Mouse (Mus musculus): ENCODE data around the gene Fancc.

Fancc gene

DNA sequence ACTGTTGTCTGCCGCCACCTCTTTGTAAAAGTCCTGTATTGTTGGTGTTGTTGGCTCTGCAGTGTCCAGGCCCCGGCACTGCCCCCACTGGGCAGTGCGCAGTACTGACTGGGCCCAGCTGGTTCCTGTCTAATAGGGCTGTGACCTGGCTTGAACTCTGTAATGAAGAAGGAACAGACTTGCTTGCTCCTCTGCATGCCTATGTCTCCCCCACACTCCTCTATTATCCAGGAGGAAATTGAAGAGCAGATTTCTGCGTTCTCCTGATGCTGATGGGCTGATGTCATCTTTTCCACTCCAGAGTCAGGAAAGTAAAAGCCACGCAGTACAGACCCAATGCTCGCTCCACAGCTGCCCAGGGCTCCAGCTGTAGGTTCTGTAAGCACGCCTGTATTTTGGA lies 240.3 kb downstream of the Fancc start:
- no peak for DNase-seq

DNA sequence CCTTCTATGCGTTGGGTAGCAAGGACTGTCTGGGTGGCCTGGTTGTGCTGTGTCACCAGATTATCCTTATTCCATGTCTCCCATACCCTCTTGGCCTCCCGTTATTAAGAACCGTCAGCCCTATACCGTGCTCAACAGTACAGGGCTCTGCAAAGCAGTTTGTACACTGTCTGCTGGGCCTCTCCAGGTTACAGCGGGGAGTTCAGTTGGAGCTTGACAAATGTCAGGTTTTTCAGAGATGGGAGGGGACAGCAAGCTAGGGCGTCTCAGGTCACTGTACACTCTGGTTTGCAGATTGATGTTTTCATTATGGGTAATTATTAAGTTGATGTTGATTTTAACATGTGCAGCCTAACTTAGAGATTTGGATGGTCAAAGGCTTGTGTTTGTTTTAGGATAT lies 240.9 kb downstream of the Fancc start:
- no peak for DNase-seq

DNA sequence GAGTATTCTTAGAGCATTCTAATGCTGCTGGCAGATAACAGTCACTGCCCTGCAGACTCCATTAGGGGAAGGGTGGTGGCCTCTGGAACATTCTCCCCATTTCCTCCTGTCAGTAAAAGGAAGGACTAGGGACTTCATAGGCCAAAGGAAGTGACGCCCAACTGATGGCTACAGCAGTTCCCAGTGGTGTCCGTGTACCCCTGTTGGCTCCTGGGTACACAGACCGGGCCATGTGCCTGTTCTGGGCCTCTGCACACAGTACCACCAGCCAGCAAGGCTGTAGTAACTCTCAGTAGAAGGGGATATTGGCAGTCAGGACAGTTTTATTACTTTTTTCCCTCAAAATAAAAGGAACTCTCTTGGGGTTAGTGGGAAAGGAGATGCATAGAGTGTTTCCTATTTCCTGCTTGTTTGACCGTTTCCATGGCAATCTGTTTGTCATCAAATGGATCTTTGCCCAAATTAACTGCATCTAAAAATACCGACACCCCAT lies 241.5 kb downstream of the Fancc start:
- peak; percentile 8 for DNase-seq

DNA sequence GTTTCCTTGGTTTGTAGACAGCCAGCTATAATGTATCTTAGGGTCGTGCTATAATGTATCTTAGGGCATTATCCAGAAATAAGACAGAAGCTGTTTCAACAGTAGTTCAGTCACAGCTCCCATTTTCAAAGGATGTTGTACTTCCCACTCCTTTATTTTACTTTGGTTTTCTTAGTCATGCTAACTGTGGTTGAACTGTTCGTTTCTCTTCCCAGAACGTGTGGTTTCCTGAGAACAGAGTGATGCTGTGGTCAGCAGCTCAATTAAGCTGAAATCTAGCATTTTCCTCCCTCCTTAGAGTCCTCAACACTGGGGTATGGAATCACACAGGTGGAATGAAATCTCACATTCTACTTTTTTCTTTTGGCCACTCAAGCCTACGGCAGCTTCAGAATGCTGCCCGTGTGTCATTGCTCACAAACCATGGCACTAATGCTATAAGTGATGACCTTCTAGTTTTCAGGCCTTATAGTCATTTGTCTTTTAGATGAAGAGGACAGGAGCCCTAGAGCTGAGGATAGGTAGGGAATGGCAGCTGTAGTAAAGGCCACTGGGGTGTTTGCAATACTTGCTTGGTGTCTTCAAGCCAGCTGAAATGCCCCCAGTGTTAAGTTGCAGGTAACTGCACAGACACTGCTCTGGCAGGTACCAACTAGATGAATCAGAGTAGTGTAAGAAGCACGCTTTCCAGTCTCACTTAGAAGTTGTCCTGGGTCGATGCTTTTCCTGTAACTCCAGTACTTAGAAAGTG lies 243.0 kb downstream of the Fancc start:
- no peak for DNase-seq

DNA sequence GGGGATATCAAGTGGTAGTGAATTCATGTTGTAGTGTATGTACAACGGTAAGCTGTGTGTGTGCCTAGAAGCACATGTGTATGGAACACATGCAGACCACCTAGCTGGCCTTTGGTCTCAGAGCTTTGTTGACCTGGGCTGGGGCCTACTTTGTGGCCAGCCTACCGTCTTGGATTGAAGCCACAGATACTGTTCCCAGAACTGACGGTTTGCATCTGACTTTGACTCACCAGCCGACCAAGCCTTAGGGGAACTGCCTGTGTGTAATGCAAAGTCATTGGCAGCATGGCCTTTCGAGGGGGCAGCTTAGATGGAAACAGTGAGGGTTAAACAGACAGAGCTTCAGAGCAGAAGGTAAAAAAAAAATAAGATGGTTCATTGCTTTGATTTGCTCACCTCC lies 243.9 kb downstream of the Fancc start:
- no peak for DNase-seq

DNA sequence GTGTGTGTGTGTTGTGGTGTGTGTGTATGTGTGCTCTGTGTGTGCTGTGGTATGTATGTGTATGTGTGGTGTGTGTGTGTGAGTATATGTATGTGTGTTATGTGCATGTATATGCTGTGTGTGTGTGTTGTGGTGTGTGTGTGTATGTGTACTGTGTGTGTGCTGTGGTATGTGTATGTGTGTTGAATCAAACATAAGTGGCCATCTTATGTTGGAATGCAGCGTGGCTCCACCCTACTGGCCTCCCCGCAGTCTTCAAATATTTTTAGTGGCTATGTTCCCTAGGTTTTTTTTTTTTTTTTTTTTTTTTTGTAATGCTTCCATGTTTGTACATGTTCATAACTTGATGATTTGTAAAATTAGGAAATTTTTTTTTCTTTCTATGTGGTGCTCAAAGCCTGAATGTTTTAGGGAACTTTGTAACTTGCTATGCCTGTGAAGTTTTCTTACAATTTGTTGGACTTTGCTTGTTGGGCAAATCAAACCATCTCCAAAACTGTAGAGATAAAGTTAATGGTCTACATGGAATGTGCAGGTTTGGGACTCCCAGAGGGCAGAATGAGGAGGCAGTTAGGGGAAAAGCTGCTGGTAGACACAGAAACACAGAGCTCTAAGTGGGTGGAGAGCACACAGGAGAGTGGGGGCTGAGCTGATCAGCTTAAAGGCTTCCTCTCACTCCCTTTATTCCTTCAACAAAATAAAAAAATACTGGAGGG lies 244.6 kb downstream of the Fancc start:
- DNase-seq = no peak

DNA sequence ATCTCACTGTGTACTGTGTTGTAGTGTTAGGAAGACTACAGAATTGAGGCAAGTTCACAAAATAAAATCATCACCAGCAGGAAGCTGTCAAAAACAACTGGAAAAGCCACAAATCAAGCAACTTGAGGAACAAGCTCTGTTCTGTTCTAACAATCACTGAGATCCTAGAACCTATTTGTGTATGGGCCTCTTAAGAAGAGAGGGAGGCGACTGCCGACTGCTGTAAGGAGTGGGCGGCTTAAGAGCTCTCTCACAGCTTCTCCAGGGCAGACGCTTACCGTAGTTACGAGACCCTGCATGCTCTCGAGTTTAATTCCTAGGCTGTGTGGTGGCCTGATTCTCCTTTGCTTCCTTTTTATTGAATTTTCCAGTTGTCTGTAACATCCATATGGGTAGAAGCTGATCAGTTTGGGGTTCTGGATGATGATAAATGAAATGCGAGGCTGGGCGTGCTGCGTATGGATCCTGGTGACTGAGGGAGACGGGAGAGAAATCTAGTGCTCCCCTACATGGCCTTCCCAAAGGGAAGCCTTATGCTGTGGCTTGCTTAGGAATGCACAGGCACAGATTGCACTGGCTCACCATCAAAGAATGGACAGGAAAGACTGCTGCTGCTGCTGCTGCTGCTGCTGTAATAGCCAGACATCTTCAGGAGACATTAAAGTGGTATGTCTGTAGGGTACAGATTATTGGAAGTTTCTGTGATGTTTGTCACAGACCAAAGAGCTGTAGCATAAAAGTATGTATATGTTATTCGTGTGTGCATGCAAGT lies 245.8 kb downstream of the Fancc start:
- DNase-seq = no peak

DNA sequence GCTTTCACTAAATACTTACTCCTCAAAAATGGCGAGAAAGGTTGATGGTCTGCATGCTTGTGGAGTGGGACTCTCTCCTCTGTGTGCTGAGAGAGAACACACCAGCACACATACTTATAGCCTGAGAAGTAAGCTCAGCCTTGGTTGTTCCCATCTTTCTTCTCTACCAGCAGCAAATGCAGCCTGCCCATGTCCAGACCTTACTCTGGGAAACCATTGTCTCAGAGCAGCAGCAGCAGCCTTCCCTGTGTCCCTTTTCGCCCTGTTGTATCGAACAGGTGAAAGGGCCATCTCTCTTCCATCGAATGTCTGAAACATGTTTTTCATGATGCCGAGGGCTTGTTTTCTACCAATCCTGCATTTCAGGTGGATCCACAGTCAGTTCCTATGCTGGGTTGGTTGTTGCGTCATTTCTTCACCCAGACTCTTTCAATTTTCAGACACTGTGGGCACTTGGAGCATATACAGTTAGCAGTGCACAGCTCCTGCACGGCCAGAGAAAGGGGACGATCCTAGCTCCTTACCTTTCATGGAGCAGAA lies 246.6 kb downstream of the Fancc start:
- DNase-seq = no peak

DNA sequence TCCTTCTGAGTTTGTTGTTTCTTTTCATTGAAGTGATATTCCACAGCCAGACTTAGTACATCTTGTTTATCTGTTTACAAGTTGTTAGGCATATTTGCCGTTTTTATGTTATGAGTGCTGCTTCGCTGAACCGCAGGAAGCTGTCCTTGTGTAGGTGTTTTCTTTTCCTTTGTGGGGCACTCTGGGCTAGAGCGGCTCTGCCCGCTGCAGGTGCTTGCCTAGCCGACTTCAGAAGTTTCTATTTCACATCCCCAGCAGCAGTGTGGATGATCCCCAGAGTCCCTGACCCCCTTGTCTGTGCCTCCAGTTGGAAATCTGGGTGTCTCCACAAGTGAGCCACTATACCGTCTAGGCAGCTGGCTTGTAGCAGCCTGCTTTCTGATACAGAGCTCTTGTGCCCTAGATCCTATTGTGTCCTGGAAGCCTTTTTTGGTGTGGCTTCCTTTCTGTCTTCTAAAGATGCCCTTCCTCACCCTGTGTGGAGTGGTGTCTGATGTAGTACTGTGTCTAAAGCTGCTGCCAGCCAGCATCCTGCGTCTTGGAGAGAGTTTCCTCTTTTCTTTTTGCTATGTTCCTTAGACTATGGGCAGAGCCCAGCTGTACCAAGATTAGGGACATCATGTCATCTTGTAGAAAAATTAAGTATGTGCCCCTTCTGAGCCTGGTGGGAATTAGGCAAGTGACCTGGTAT lies 247.2 kb downstream of the Fancc start:
- no peak for DNase-seq

DNA sequence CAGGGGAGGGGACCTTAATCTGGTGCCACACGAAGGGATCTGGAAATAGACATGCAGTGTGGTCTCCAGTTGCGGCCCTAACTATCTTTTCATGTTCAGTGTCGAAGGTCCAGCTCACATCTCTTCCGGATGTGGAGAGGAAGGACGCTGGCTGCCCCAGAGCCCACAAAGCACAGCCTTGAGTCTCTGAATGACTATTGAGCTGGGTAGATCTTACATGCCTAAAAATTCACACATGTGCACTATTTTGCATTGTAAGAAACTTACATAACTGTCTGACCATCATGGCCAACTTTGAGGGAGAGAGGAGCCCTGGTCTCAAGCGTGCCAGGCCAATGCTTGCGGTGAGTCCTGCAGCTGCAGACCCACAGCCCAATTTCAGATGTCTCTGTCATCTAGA lies 247.9 kb downstream of the Fancc start:
- DNase-seq = no peak

DNA sequence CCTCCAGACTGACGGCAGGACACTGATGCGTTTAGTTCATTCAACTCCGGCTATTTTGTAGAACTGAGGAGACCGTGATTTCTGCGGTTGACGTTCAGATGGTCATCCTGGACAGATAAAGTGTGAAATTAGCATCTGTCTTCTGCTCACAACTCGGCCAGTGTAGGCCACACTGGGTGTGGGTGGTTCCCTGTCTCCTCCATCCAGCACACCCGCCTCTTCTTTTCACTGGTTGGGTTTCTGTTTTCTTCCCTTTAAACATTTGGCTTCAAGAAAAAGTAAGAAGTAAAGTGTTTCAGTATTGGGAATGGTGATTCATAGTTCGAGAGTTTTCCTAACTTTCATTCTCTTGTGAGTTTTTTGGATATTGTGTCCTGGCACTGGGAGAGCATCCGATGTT lies 248.8 kb downstream of the Fancc start:
- no peak for DNase-seq

DNA sequence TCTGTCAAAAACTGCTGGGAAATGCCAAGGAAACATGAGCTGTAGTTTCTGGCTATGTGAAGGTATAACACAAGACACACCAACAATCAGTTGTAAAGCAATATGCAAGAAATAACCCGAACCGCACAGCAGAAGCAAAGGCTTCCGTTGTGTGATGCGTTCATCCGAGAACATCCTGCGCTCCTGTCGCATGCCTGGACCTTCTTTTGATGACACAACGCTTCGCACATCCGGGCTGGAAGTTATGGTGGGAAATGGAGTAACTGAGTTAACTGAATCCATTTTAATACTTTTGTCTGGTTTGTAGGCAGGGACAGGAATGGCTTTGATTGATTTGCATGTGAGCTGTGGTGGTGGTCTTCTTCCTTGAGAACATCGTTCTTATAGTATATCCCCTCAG lies 249.4 kb downstream of the Fancc start:
- DNase-seq = no peak

DNA sequence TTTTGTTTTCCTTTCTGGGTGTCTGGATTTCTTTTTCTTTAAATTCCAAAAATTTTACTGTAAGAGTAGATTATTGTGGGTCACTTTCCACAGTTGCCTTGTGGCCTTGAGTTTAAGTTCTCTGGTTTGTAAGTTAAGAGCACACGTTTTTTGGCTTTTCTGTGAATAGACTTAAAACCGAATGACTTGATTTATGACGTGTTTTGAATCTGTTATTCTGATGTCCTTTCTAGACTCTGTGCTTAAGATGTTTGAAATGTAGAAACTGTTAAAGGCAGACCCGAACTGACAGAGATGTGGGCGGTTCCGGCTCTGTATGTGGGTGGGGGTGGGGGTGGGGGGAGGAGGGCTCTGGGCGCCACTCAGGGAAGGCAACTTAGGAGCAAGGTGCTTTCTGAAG lies 250.0 kb downstream of the Fancc start:
- no peak for DNase-seq

DNA sequence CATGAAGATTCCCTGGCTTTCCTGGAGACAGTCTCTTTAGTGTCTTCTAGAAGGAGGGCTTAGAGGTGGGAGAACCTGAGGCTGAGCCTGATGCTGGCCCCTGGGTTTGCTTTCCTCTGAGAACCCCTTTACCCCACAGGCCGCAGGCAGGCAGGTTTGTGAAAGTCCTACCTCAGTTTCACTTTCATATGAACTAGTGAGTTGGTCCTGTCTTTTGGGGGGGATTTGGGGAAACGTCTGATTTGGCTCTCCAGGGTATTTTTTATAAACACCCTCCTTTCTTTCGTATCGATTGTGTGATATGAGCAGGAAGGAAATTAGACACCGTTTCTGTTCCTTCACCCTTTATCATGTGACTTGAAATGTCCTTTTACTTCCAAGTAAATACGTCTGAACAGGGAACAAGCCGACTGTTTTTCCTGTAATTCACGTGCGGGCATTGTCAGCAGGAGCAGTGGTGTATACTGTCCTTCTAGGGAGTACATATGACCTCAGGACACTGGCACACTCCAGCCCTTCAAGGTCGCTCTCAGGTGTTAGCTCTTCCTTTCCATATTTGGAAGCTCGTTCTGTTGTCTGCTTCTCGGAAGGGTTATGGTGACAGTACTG lies 250.6 kb downstream of the Fancc start:
- no peak for DNase-seq

DNA sequence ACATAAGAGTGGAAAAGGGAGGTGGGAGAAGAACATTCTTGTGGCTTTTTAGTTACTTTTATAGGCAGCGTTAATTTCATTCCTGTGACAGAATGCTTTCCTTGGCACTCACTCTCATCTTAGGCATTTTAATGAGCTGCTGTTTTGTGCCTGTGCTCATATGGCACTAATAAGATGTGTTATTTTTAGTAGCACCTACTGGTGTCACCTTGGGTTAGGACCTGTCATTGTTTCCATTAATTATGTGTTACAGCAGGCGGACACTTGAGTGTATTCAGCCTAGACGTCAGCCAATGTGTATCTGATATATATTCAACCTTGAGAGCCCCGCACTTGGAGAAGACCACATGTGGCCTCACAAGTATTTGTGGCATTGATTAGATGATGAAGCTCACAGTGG lies 251.3 kb downstream of the Fancc start:
- DNase-seq = no peak

DNA sequence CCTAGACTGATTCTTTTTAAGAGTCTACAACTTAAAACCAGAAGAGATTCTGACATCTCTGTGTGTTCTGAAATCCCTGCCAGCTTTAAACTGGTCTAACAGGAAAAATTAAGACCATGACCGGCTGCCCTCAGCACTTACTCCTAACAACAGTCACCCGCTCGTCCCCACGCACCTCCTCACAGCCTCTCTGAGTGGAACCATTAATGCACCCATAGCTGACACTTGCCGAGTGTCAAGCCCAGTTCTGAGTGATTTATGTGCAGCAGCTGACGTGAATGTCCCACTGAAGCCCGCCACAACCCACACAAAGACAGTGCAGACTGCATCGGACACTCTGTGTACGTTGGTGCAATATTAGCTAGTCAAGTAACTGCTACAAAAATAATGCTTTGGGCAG lies 251.9 kb downstream of the Fancc start:
- DNase-seq = no peak

DNA sequence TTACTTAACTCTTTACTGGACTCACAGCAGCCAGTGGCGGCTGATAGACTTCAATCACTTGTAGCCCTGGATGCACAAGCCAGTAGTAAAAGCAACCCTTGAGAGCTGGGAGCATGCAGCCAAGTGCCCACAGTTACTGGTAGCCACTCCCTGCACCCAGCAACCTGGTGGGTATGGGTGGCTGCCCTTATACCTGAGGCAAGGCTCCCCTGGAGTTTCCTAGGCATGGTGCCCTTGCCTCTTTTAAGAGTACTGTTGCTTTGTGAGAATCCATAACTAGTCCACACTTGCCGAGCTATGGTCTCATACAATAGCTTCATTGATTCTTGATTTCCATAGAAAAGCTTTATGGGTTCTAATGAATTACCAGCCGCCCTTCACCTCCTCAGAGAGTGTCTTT lies 252.7 kb downstream of the Fancc start:
- no peak for DNase-seq

DNA sequence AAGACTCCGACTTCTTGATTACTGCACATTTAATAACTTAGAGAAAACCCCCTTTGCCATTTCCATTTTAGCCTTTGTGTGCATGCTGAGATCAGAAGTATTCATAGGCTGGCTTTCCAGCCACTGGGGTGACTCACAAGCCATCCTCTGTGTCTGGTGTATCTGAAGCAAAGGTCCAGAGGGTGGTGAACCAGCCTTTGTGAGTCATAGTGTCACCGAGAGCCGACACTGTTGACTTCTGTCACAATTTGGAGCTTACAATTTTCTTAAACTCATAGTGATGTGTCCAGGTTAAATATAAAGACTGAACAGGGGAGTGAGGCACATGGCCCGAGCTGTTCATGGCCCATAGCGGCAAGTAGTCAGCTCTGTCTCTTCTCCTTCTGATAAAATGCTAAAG lies 253.5 kb downstream of the Fancc start:
- no peak for DNase-seq

DNA sequence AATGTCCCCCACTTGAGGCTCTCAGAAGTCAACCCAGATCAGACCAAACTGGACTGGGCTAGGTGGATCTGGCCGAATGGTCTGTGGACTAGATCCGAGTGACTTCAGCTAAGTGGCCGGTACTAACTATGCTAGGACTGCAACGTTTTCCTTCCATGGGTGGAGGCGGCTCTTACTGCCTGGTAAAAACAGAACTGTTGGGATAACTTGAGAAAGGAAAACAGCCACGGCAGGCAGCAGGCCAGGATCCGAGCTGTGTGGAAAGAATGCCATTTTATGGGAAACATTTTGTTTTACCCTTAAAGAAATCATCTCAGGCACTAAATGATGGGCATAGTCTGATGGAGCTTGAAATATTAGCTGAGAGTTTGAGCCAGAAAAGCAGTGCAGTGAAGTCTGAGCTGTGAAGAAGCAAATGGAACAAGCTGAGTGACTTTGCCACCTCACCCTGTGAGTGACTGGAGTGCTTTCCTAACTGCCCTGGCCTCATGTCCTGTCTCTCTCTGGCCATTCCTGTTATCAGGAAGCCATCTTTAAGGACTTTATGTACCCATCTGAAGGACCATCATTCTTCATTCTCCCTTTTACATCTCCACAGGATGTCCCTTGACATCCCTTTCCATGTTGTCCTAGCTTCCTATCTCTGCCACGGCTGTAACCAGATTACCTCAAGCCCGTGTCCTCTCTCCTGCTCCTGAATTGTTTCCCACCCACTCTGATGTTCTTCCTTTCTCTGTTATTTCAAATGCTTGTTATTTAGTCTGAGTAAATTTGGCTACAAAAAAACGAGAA lies 254.5 kb downstream of the Fancc start:
- DNase-seq = no peak

DNA sequence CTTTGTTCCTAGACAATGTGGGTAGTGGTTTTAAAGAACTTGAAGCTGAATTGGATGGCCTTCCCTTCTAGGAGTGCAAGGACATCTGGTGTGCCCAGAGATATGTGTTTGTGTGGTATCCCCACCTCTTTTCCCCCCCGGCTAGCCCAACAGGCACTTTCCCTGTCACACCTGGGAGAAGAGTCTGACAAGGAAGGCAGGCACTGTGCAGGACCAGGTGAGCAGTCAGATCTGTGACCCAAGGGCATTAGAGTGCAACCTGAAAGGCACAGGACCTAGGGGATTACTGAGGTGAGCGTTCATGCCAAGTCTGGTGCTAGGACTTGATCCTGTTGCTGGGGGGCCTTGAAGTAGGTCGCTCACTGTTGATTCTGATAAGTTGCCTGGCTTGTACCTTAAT lies 255.4 kb downstream of the Fancc start:
- DNase-seq = no peak

DNA sequence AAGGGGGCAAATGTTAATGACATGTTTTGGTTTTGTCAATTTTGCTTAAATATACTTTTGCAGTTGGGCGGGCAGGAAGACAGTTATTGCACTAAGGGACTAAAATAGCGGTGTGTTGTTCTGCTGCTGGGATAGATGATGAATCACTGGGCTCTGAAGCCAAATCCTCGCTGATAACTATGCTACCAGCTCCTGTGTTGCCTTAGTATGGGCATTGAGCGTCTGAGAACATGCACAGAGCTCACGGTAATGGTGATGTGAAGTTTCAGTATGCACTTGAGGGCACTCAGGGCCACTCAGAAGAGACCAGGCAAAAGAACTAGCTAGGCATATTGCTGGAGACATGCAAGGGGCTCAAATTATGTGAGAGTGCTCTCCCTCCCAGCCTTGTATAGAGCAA lies 256.2 kb downstream of the Fancc start:
- DNase-seq = no peak

All from right cerebral cortex, postnatal 25 days (tissue).